Mouse (Mus musculus): Measurements from ENCODE around the gene Pctp. TPM values are rescaled to one million over a fixed set of nuclear protein-coding genes. Genes with fewer than 3 reads are reported as not detected.

Pctp gene
- polyA plus RNA-seq, 1 experiment from 2014 or later, result 6.3 TPM

GRCm38 (mm10) chr11:89986516-89986915, 16.2 kb downstream of the Pctp start:
- Histone ChIP-seq H3K4me1 (ENCODE audit: control insufficient read depth in 2 of 2, insufficient read depth in 2 of 2, low read length in 2 of 2) (no peaks in the 10 kb centered on the region), H3K9ac (ENCODE audit: low read length) (no peak overlapping the region), H3K27ac (replicated peaks in 1 of 2; ENCODE audit: control insufficient read depth in 1 of 2, insufficient read depth in 1 of 2, low read depth in 2 of 2, low read length in 2 of 2) (no peak overlapping the region), H3K36me3 (ENCODE audit: control insufficient read depth, insufficient read depth, low read length) (0 out of 2 replicates have a peak, but pooled peaks cover 5% of the 10 kb centered on the region), H3K4me3 (ENCODE audit: control insufficient read depth in 1 of 2, insufficient read depth in 1 of 2, low read depth in 1 of 2, low read length in 2 of 2) (no peak overlapping the region), H3K4me2 (ENCODE audit: low read length) (no peak overlapping the region), H3K9me3 (ENCODE audit: control insufficient read depth, low read length) (no peaks in the 10 kb centered on the region), H3K27me3 (ENCODE audit: control insufficient read depth, insufficient read depth, low read length) (no peaks in the 10 kb centered on the region)
- 90% methylated on average over 8 of the region's 8 CpGs for WGBS
- no peak for ATAC-seq (ENCODE audit: insufficient number of reproducible peaks, insufficient read depth, low FRiP score, low read depth)

GRCm38 (mm10) chr11:89985200-89986187, 17.2 kb downstream of the Pctp start:
- Histone ChIP-seq H3K27me3 (ENCODE audit: control insufficient read depth, insufficient read depth, low read length) (no peaks in the 10 kb centered on the region), H3K4me2 (ENCODE audit: low read length) (no peak overlapping the region), H3K9me3 (ENCODE audit: control insufficient read depth, low read length) (no peaks in the 10 kb centered on the region), H3K4me3 (ENCODE audit: control insufficient read depth in 1 of 2, insufficient read depth in 1 of 2, low read depth in 1 of 2, low read length in 2 of 2) (no peak overlapping the region), H3K27ac (replicated peaks in 1 of 2; ENCODE audit: control insufficient read depth in 1 of 2, insufficient read depth in 1 of 2, low read depth in 2 of 2, low read length in 2 of 2) (no peak overlapping the region), H3K9ac (ENCODE audit: low read length) (no peak overlapping the region), H3K36me3 (ENCODE audit: control insufficient read depth, insufficient read depth, low read length) (0 out of 2 replicates have a peak, but pooled peaks cover 5% of the 10 kb centered on the region), H3K4me1 (ENCODE audit: control insufficient read depth in 2 of 2, insufficient read depth in 2 of 2, low read length in 2 of 2) (no peaks in the 10 kb centered on the region)
- WGBS, result 78% methylated on average over 10 of the region's 10 CpGs
- ATAC-seq (ENCODE audit: insufficient number of reproducible peaks, insufficient read depth, low FRiP score, low read depth), result no peak

GRCm38 (mm10) chr11:89984436-89984835, 18.3 kb downstream of the Pctp start:
- Histone ChIP-seq H3K36me3 (ENCODE audit: control insufficient read depth, insufficient read depth, low read length) (0 out of 2 replicates have a peak, but pooled peaks cover 5% of the 10 kb centered on the region), H3K27ac (replicated peaks in 1 of 2; ENCODE audit: control insufficient read depth in 1 of 2, insufficient read depth in 1 of 2, low read depth in 2 of 2, low read length in 2 of 2) (no peak overlapping the region), H3K4me2 (ENCODE audit: low read length) (no peak overlapping the region), H3K4me3 (ENCODE audit: control insufficient read depth in 1 of 2, insufficient read depth in 1 of 2, low read depth in 1 of 2, low read length in 2 of 2) (no peak overlapping the region), H3K4me1 (ENCODE audit: control insufficient read depth in 2 of 2, insufficient read depth in 2 of 2, low read length in 2 of 2) (no peaks in the 10 kb centered on the region), H3K9me3 (ENCODE audit: control insufficient read depth, low read length) (no peaks in the 10 kb centered on the region), H3K9ac (ENCODE audit: low read length) (no peak overlapping the region), H3K27me3 (ENCODE audit: control insufficient read depth, insufficient read depth, low read length) (no peaks in the 10 kb centered on the region)
- no peak for ATAC-seq (ENCODE audit: insufficient number of reproducible peaks, insufficient read depth, low FRiP score, low read depth)
- WGBS, result 95% methylated on average over 5 of the region's 5 CpGs

GRCm38 (mm10) chr11:89982918-89983317, 19.8 kb downstream of the Pctp start:
- Histone ChIP-seq H3K4me3 (ENCODE audit: control insufficient read depth in 1 of 2, insufficient read depth in 1 of 2, low read depth in 1 of 2, low read length in 2 of 2) (no peak overlapping the region), H3K4me2 (ENCODE audit: low read length) (no peak overlapping the region), H3K36me3 (ENCODE audit: control insufficient read depth, insufficient read depth, low read length) (0 out of 2 replicates have a peak, but pooled peaks cover 5% of the 10 kb centered on the region), H3K27ac (replicated peaks in 1 of 2; ENCODE audit: control insufficient read depth in 1 of 2, insufficient read depth in 1 of 2, low read depth in 2 of 2, low read length in 2 of 2) (no peak overlapping the region), H3K9ac (ENCODE audit: low read length) (no peak overlapping the region), H3K4me1 (ENCODE audit: control insufficient read depth in 2 of 2, insufficient read depth in 2 of 2, low read length in 2 of 2) (peaks cover 4 to 14% of the 10 kb centered on the region in 2 experiments), H3K27me3 (ENCODE audit: control insufficient read depth, insufficient read depth, low read length) (no peaks in the 10 kb centered on the region), H3K9me3 (ENCODE audit: control insufficient read depth, low read length) (no peaks in the 10 kb centered on the region)
- 59% methylated on average over 2 of the region's 2 CpGs for WGBS
- no peak for ATAC-seq (ENCODE audit: insufficient number of reproducible peaks, insufficient read depth, low FRiP score, low read depth)

GRCm38 (mm10) chr11:89980106-89980505, 22.6 kb downstream of the Pctp start:
- Histone ChIP-seq H3K27ac (replicated peaks in 1 of 2; ENCODE audit: control insufficient read depth in 1 of 2, insufficient read depth in 1 of 2, low read depth in 2 of 2, low read length in 2 of 2) (no peak overlapping the region), H3K36me3 (ENCODE audit: control insufficient read depth, insufficient read depth, low read length) (0 out of 2 replicates have a peak, but pooled peaks cover 5% of the 10 kb centered on the region), H3K4me2 (ENCODE audit: low read length) (no peak overlapping the region), H3K27me3 (ENCODE audit: control insufficient read depth, insufficient read depth, low read length) (no peaks in the 10 kb centered on the region), H3K4me3 (ENCODE audit: control insufficient read depth in 1 of 2, insufficient read depth in 1 of 2, low read depth in 1 of 2, low read length in 2 of 2) (no peak overlapping the region), H3K4me1 (ENCODE audit: control insufficient read depth in 2 of 2, insufficient read depth in 2 of 2, low read length in 2 of 2) (peaks cover 7 to 17% of the 10 kb centered on the region in 2 experiments), H3K9ac (ENCODE audit: low read length) (no peak overlapping the region), H3K9me3 (ENCODE audit: control insufficient read depth, low read length) (no peaks in the 10 kb centered on the region)
- no peak for ATAC-seq (ENCODE audit: insufficient number of reproducible peaks, insufficient read depth, low FRiP score, low read depth)
- WGBS, result 85% methylated on average over 2 of the region's 2 CpGs

- H3K4me3 ChIP-seq (ENCODE audit: control insufficient read depth in 1 of 2, insufficient read depth in 1 of 2, low read depth in 1 of 2, low read length in 2 of 2), result no peak overlapping the region
- H3K4me1 ChIP-seq (ENCODE audit: control insufficient read depth in 2 of 2, insufficient read depth in 2 of 2, low read length in 2 of 2), result peaks cover 7 to 17% of the 10 kb centered on the region in 2 experiments
- no peak for ATAC-seq (ENCODE audit: insufficient number of reproducible peaks, insufficient read depth, low FRiP score, low read depth)
- H3K9me3 ChIP-seq (ENCODE audit: control insufficient read depth, low read length), result no peaks in the 10 kb centered on the region
- peak overlapping the region; percentile 29 for H3K4me2 ChIP-seq (ENCODE audit: low read length)
- peak overlapping the region in 1 of 2 experiments; percentile 42; a peak in 2 of 4 replicates for H3K27ac ChIP-seq (replicated peaks in 1 of 2; ENCODE audit: control insufficient read depth in 1 of 2, insufficient read depth in 1 of 2, low read depth in 2 of 2, low read length in 2 of 2)
- H3K27me3 ChIP-seq (ENCODE audit: control insufficient read depth, insufficient read depth, low read length), result no peaks in the 10 kb centered on the region
- H3K9ac ChIP-seq (ENCODE audit: low read length), result no peak overlapping the region
- H3K36me3 ChIP-seq (ENCODE audit: control insufficient read depth, insufficient read depth, low read length), result 0 out of 2 replicates have a peak, but pooled peaks cover 2% of the 10 kb centered on the region
- 46% methylated on average over 11 of the region's 11 CpGs for WGBS
Observed at GRCm38 (mm10) chr11:89978914-89979818, 23.5 kb downstream of the Pctp start.

- H3K4me2 ChIP-seq (ENCODE audit: low read length), result peak overlapping the region; percentile 29
- 0 out of 2 replicates have a peak overlapping the region, but pooled peaks have one; percentile 8 for H3K9ac ChIP-seq (ENCODE audit: low read length)
- no peaks in the 10 kb centered on the region for H3K9me3 ChIP-seq (ENCODE audit: control insufficient read depth, low read length)
- H3K4me1 ChIP-seq (ENCODE audit: control insufficient read depth in 2 of 2, insufficient read depth in 2 of 2, low read length in 2 of 2), result peaks cover 7 to 17% of the 10 kb centered on the region in 2 experiments
- ATAC-seq (ENCODE audit: insufficient number of reproducible peaks, insufficient read depth, low FRiP score, low read depth), result 0 out of 2 replicates have a peak, but pooled peaks have one; percentile 61
- peak overlapping the region in 1 of 2 experiments; percentile 42; a peak in 2 of 4 replicates for H3K27ac ChIP-seq (replicated peaks in 1 of 2; ENCODE audit: control insufficient read depth in 1 of 2, insufficient read depth in 1 of 2, low read depth in 2 of 2, low read length in 2 of 2)
- no peak overlapping the region for H3K4me3 ChIP-seq (ENCODE audit: control insufficient read depth in 1 of 2, insufficient read depth in 1 of 2, low read depth in 1 of 2, low read length in 2 of 2)
- H3K27me3 ChIP-seq (ENCODE audit: control insufficient read depth, insufficient read depth, low read length), result no peaks in the 10 kb centered on the region
- 18% methylated on average over 11 of the region's 11 CpGs for WGBS
- no peaks in the 10 kb centered on the region for H3K36me3 ChIP-seq (ENCODE audit: control insufficient read depth, insufficient read depth, low read length)
Observed at GRCm38 (mm10) chr11:89978353-89978831, 24.3 kb downstream of the Pctp start.

Measured in heart, embryonic 14.5 days (tissue).